Mouse (Mus musculus) liver, embryonic 12.5 days (tissue): ENCODE measurements around the gene Tbc1d14. TPM values are rescaled to one million over a fixed set of nuclear protein-coding genes. Genes with fewer than 3 reads are reported as not detected.

ENCODE experiments used
- ATAC-seq: fragments of 200-750 bp; cut with Nextera tagmentation; 2 replicates; pipeline ENCODE4 v1.8.0; 2017; ENCODE audit warnings: moderate number of reproducible peaks, mild to moderate bottlenecking, moderate library complexity
- H3K27ac ChIP-seq: fragments of 300-500 bp; sonication (generic); 2 replicates; pipeline ENCODE4 v1.5.1; 2016; ENCODE audit warnings: mild to moderate bottlenecking
- H3K27me3 ChIP-seq: fragments of 300-500 bp; sonication (generic); replicated peaks from 2 replicates; pipeline ENCODE4 v1.6.1; 2016; ENCODE audit warnings: mild to moderate bottlenecking, moderate library complexity
- H3K36me3 ChIP-seq: fragments of 300-500 bp; sonication (generic); 2 replicates; pipeline ENCODE4 v1.6.1; 2016; ENCODE audit warnings: mild to moderate bottlenecking, moderate library complexity
- H3K4me1 ChIP-seq: fragments of 300-500 bp; sonication (generic); 2 replicates; pipeline ENCODE4 v1.6.1; 2016
- H3K4me2 ChIP-seq: fragments of 300-500 bp; sonication (generic); 2 replicates; pipeline ENCODE4 v1.6.1; 2016; ENCODE audit warnings: mild to moderate bottlenecking, moderate library complexity
- H3K4me3 ChIP-seq: fragments of 300-500 bp; sonication (generic); 2 replicates; pipeline ENCODE4 v1.5.1; 2016; ENCODE audit warnings: mild to moderate bottlenecking, moderate library complexity
- H3K9ac ChIP-seq: fragments of 300-500 bp; sonication (generic); 2 replicates; pipeline ENCODE4 v1.6.1; 2016; ENCODE audit warnings: mild to moderate bottlenecking, moderate library complexity
- H3K9me3 ChIP-seq: fragments of 300-500 bp; sonication (generic); replicated peaks from 2 replicates; pipeline ENCODE4 v1.6.1; 2016; ENCODE audit warnings: mild to moderate bottlenecking, moderate library complexity
- WGBS: fragments of 180-500 bp; shearing (Covaris S2); methylation state at CpG from one replicate; pipeline ENCODE4 v1.1.7; 2016; ENCODE audit not compliant: insufficient replicate concordance; 5-methylcytosine and 5-hydroxymethylcytosine counted together
- polyA plus RNA-seq: library from polyadenylated mRNA; unstranded; fragments of >200 nt; fragmentation: Nextera tagmentation; extraction: Ambion mirVana; gene quantifications from 2 replicates; pipeline ENCODE4 v1.2.1, GENCODE M21; 2016

Gene Tbc1d14
- polyA plus RNA-seq, 1 experiment from 2014 or later: 15.4 TPM

DNA sequence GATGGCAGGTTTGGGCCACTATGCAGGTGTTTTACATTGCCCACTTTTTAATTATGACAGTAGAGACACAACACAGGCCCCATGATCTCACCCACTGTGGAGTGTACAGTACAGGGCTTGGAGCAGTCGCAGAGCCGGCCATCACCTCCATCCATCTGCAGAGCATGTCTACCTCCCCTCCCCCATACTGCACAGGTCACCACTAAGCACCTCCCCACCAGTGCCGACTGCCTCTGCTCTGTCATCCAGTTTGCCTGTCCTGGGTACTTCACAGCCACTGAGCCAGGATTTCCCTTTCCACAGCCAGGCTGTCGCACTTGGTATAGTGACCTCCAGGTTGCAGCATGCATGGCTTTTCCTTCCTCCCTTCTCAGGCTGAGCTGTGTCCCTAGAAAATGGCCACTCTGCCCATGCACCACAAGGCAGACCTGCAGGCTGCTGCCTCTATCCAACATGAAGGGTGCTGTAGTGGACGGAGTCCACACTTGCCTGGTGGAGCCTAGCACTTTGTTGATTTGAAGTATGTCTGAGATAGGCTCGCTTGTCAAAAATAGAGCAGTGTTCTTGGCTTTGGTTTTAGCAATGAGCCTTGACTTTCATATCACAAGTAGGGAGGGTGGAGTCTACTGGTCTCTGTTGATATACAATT is 143.2 kb downstream of the Tbc1d14 start:
- ATAC-seq: no peak
- WGBS: 60% methylated on average over 6 of the region's 6 CpGs
- no peaks in the 10 kb centered on the region for H3K9me3 ChIP-seq
- peaks cover 10% of the 10 kb centered on the region; the same call in 1 of the 2 replicates for H3K4me1 ChIP-seq
- no peak overlapping the region for H3K4me2 ChIP-seq
- peaks cover 36% of the 10 kb centered on the region for H3K27me3 ChIP-seq
- no peak overlapping the region for H3K27ac ChIP-seq
- no peak overlapping the region for H3K4me3 ChIP-seq
- no peak overlapping the region for H3K9ac ChIP-seq
- no peaks in the 10 kb centered on the region for H3K36me3 ChIP-seq

DNA sequence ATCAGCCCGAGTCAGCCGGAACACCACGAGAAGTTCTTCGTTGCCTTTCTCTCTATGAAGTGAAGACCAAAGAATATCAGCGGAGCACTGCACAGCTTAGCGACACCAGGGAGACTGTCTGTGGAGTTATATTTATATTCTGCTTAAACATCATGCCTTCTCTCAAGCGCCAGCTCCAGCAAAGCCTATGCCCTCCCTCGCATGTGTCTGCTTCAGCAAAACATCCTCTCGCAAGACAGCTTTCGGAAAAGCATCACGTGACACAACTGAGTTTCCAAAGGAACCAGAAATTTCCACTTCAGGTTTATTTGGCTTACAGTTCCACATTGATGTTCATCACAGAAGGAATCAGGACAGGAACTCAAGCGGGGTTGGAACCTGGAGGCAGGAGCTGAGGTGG is 145.2 kb downstream of the Tbc1d14 start:
- no peaks in the 10 kb centered on the region for H3K9me3 ChIP-seq
- peaks cover 50% of the 10 kb centered on the region for H3K27me3 ChIP-seq
- ATAC-seq: no peak
- no peak overlapping the region for H3K27ac ChIP-seq
- H3K4me2 ChIP-seq: no peak overlapping the region
- H3K9ac ChIP-seq: no peak overlapping the region
- H3K36me3 ChIP-seq: no peaks in the 10 kb centered on the region
- H3K4me1 ChIP-seq: peaks cover 10% of the 10 kb centered on the region; the same call in 1 of the 2 replicates
- H3K4me3 ChIP-seq: no peak overlapping the region
- WGBS: 70% methylated on average over 12 of the region's 12 CpGs

DNA sequence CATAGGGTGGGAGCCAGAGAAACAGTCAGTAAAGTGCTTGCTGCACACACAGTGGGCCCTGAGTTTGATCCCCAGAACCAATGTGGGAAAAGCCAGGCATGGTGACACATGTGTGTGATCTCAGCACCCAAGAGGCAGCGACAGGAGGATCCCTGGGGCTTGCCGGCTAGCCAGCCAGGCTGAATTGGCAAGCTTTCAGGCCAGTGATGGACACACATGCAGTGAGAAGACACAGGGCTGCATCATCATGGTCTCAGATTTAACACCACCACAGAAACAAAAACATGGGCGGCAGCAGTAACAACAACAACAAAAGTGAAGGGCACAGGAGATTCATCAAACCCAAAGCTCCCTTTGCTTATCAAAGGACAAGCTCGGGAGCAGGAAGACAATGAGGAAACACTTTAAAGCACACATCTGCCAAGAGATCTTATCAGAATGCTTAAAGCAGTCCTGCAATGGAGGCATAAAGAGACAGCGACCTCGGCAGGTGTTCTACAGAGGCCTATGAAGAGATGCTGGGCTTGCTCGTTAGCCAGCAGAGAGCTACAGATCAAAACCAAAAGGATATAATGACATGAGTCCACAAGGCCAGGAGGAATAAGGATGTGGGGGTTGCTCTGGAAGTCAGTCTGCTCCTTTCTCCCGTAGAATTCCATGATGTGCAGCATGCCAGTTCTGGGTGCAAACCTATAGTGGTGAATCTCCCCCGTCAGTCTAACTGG is 146.7 kb downstream of the Tbc1d14 start:
- Histone ChIP-seq H3K36me3 (no peaks in the 10 kb centered on the region), H3K9ac (no peak overlapping the region), H3K27ac (no peak overlapping the region), H3K27me3 (peaks cover 50% of the 10 kb centered on the region), H3K4me2 (no peak overlapping the region), H3K4me3 (no peak overlapping the region), H3K9me3 (no peaks in the 10 kb centered on the region), H3K4me1 (peaks cover 9% of the 10 kb centered on the region; the same call in 1 of the 2 replicates)
- no peak for ATAC-seq
- WGBS: 28% methylated on average over 9 of the region's 9 CpGs

DNA sequence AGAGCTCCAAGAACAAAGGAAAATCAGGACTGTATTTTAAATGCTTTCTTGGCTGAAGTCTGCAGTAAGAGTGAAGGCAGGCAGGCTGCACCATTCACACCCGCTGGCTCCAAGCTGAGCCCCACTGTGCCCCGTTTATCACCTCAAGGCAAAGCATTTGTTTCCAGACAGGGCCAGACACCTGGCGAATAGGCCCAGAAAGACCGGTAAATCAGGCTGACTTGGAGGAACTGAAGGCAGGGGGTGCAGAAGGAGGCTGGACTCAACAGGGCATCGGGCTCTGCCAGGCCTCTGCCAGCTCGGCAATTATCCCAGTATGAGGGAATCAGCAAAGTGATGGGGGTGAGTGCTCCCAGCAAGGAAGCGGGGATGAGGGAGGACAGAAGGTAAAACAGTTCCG is 148.0 kb downstream of the Tbc1d14 start:
- no peak overlapping the region for H3K27ac ChIP-seq
- H3K9me3 ChIP-seq: no peaks in the 10 kb centered on the region
- no peak overlapping the region for H3K4me3 ChIP-seq
- H3K9ac ChIP-seq: no peak overlapping the region
- 0 out of 2 replicates have a peak, but pooled peaks cover 3% of the 10 kb centered on the region for H3K4me1 ChIP-seq
- ATAC-seq: no peak
- H3K4me2 ChIP-seq: no peak overlapping the region
- 25% methylated on average over 8 of the region's 8 CpGs for WGBS
- H3K27me3 ChIP-seq: peaks cover 45% of the 10 kb centered on the region
- H3K36me3 ChIP-seq: no peaks in the 10 kb centered on the region

DNA sequence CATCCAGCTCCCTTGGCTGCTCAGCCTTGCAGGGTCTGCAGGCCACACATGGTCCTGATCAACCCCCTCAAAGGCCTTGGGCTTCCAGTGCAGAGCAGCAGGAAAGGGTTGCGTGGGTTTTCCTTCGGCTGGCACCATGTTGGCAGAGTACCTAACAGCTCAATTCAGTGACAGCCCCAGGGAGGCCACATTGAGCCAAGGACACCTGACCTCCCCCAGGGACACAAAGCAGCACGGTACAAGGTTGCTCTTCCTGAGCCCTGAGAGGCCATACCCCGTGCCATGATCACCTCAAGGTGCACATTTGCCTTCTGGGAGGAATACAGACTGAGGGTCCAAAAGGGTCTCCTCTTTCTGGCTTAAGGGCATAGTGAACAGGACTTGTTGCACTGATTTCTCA is 148.5 kb downstream of the Tbc1d14 start:
- H3K27ac ChIP-seq: no peak overlapping the region
- H3K4me1 ChIP-seq: no peaks in the 10 kb centered on the region
- WGBS: 42% methylated on average over 4 of the region's 4 CpGs
- ATAC-seq: no peak
- no peaks in the 10 kb centered on the region for H3K9me3 ChIP-seq
- no peaks in the 10 kb centered on the region for H3K36me3 ChIP-seq
- H3K9ac ChIP-seq: no peak overlapping the region
- H3K4me3 ChIP-seq: no peak overlapping the region
- peaks cover 41% of the 10 kb centered on the region for H3K27me3 ChIP-seq
- no peak overlapping the region for H3K4me2 ChIP-seq

DNA sequence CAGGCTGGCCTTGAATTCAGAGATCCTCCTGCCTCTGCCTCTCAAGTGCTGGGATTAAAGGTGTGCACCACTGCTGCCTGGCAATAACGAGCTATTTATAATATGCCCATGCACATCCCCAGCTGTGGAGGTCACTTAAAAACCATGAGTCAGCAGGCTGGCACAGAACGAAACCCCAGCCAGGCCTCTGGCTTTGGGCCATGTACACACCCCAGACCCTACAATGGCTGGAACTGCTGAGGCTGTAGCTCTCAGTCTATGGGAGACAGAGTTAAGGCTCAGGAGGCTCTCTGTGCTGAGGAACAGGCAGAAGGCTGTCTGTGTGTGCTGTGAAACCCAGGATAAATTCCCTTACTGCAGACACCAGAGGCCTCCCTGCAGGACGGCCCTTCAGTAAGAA is 152.3 kb downstream of the Tbc1d14 start:
- Histone ChIP-seq H3K36me3 (no peaks in the 10 kb centered on the region), H3K27me3 (peaks cover 27% of the 10 kb centered on the region), H3K4me2 (no peak overlapping the region), H3K27ac (no peak overlapping the region), H3K4me1 (no peaks in the 10 kb centered on the region), H3K4me3 (no peak overlapping the region), H3K9me3 (no peaks in the 10 kb centered on the region), H3K9ac (no peak overlapping the region)
- WGBS: 47% methylated on average over 3 of the region's 3 CpGs
- no peak for ATAC-seq

Other genes starting within 250 kb of the Tbc1d14 start
- gene Sorcs2, start 195.1 kb downstream of the Tbc1d14 start, polyA plus RNA-seq: 1.2 and 1.6 TPM in 2 replicates
- 52.4 and 52.9 TPM in 2 replicates for gene Grpel1, start 128.3 kb downstream of the Tbc1d14 start, polyA plus RNA-seq
- 1.5 and 1.6 TPM in 2 replicates for gene Tada2b, start 109.0 kb downstream of the Tbc1d14 start, polyA plus RNA-seq
- gene Ccdc96, start 108.7 kb downstream of the Tbc1d14 start, polyA plus RNA-seq: 0.25 and 0.31 TPM in 2 replicates
- gene D5Ertd579e, start 102.7 kb upstream of the Tbc1d14 start, polyA plus RNA-seq: 28.2 and 28.5 TPM in 2 replicates
- 23.7 and 26.8 TPM in 2 replicates for gene Bloc1s4, start 155.4 kb upstream of the Tbc1d14 start, polyA plus RNA-seq
- gene Mrfap1, start 203.5 kb upstream of the Tbc1d14 start, polyA plus RNA-seq: 266 and 281 TPM in 2 replicates
- 11.5 and 12.6 TPM in 2 replicates for gene Man2b2, start 237.4 kb upstream of the Tbc1d14 start, polyA plus RNA-seq